Mouse (Mus musculus): Measurements from ENCODE around the gene Tmem38b. TPM values are rescaled to one million over a fixed set of nuclear protein-coding genes. Genes with fewer than 3 reads are reported as not detected.

Tmem38b gene
- polyA plus RNA-seq, 1 experiment from 2014 or later: 7.3 TPM

DNA sequence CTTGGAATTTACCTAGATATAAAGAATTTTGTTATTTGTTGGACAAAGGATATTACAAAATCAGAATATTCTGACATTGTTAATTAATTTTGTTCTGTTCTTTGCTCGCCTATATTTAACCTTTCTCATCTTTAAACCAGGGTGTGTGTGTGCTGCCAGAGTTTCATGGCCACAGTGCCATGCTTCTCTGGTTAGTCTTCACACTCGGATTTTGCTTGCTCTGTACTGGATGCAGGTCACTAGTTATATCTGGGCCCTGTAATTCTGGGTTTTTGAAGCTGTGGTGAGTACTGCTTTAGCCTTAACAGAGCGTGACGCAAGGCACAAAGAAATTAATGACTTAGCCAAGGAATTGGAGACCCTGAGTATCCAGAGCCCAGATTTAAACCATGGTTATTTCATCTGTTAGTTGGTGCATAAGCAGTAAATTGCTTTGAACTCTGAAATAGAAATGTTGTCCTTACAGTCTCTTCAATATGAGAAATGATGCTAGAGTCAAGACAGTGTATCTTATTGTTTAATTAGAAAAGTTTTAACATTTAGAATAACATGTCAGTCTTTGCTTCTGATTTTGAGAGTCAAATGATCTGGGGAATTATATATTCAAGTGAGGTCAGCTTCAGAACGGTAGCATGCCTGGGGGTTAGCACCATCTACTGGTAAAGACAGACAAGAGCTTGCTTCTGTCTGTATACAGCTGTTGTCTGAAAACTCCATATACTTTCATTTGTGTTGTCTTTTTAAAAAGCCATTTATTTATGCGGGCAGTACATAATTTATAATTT, 19.2 kb downstream of the Tmem38b start:
- Histone ChIP-seq H3K27ac (ENCODE audit: low read depth, low read length) (no peak overlapping the region), H3K4me1 (ENCODE audit: control insufficient read depth, insufficient read depth, low read length) (no peaks in the 10 kb centered on the region), H3K9me3 (ENCODE audit: control insufficient read depth, low read length) (no peaks in the 10 kb centered on the region), H3K4me2 (ENCODE audit: low read depth, low read length) (no peak overlapping the region), H3K27me3 (ENCODE audit: control insufficient read depth, insufficient read depth, low read length) (no peaks in the 10 kb centered on the region), H3K4me3 (ENCODE audit: low read depth, low read length) (no peak overlapping the region), H3K36me3 (ENCODE audit: control insufficient read depth, insufficient read depth, low read length) (no peaks in the 10 kb centered on the region), H3K9ac (replicated peaks; ENCODE audit: low read depth, low read length) (no peak overlapping the region)
- 48% methylated on average over 6 of the region's 6 CpGs for WGBS
- ATAC-seq (ENCODE audit: low read depth): peak; percentile 81; the same call in 1 of the 2 replicates

DNA sequence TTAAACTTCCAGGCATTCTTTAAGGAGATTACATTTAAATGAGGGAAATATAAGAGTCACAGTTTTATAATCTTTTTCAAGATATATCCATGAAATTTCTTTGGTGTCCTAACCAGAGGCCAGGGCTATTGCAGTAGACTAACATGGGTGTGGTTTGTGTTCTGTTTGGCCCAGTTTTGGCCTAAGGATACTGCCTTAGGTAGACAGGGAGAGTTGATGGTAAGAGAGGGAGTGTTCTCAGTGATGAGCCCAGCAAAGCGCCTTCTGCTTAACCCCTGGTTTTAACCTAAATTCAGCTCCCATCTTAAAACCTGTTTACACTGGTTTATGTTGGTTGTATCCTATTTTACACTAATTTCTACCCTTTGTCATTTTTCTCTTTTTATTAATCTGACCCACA, 19.8 kb downstream of the Tmem38b start:
- Histone ChIP-seq H3K27ac (ENCODE audit: low read depth, low read length) (no peak overlapping the region), H3K4me1 (ENCODE audit: control insufficient read depth, insufficient read depth, low read length) (no peaks in the 10 kb centered on the region), H3K4me2 (ENCODE audit: low read depth, low read length) (no peak overlapping the region), H3K36me3 (ENCODE audit: control insufficient read depth, insufficient read depth, low read length) (no peaks in the 10 kb centered on the region), H3K4me3 (ENCODE audit: low read depth, low read length) (no peak overlapping the region), H3K9me3 (ENCODE audit: control insufficient read depth, low read length) (no peaks in the 10 kb centered on the region), H3K9ac (replicated peaks; ENCODE audit: low read depth, low read length) (no peak overlapping the region), H3K27me3 (ENCODE audit: control insufficient read depth, insufficient read depth, low read length) (no peaks in the 10 kb centered on the region)
- ATAC-seq (ENCODE audit: low read depth): no peak
- WGBS: 86% methylated on average over 1 of the region's 1 CpGs

DNA sequence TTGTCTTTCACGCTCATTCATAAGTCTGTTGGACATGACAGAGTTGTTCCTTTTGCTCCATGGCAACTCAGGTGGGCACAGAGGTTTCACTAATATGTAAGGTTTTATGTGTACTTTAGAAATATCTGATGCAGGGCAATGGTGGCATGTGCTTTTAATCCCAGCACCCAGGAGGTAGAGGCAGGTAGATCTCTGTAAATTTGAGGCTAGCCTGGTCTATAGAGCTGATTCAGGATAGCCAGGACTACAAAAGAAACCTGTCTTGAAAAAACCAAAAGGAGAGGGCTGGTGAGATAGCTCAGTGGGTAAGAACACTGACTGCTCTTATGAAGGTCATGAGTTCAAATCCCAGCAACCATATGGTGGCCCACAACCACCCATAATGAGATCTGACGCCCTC, 20.5 kb downstream of the Tmem38b start:
- H3K4me3 ChIP-seq (ENCODE audit: low read depth, low read length): no peak overlapping the region
- no peak overlapping the region for H3K9ac ChIP-seq (replicated peaks; ENCODE audit: low read depth, low read length)
- WGBS: 70% methylated on average over 2 of the region's 2 CpGs
- H3K27me3 ChIP-seq (ENCODE audit: control insufficient read depth, insufficient read depth, low read length): no peaks in the 10 kb centered on the region
- no peak for ATAC-seq (ENCODE audit: low read depth)
- H3K27ac ChIP-seq (ENCODE audit: low read depth, low read length): no peak overlapping the region
- peaks cover 2% of the 10 kb centered on the region; the same call in 1 of the 2 replicates for H3K36me3 ChIP-seq (ENCODE audit: control insufficient read depth, insufficient read depth, low read length)
- no peaks in the 10 kb centered on the region for H3K4me1 ChIP-seq (ENCODE audit: control insufficient read depth, insufficient read depth, low read length)
- H3K9me3 ChIP-seq (ENCODE audit: control insufficient read depth, low read length): no peaks in the 10 kb centered on the region
- no peak overlapping the region for H3K4me2 ChIP-seq (ENCODE audit: low read depth, low read length)

DNA sequence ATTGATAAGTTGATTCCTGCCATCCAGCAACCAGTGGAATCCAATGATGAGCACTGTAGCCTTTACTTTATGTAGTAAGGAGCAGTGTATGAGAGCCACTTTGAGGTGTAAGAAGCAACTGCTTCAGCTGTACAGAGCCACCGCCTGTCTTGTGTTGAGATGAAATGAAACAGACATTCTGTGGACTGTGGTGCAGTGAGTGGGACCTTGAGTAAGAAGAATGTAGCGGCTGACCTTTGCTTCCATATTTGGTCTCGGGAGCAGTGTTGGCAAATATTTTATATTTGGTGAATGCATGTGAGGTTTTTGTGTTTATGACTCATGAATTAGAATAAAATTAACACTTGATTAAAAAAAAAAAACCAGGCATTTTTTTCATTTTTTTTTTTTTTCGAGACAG, 21.7 kb downstream of the Tmem38b start:
- no peak overlapping the region for H3K27ac ChIP-seq (ENCODE audit: low read depth, low read length)
- no peak overlapping the region for H3K9ac ChIP-seq (replicated peaks; ENCODE audit: low read depth, low read length)
- no peaks in the 10 kb centered on the region for H3K27me3 ChIP-seq (ENCODE audit: control insufficient read depth, insufficient read depth, low read length)
- H3K9me3 ChIP-seq (ENCODE audit: control insufficient read depth, low read length): no peaks in the 10 kb centered on the region
- no peak overlapping the region for H3K4me2 ChIP-seq (ENCODE audit: low read depth, low read length)
- ATAC-seq (ENCODE audit: low read depth): no peak
- peaks cover 3% of the 10 kb centered on the region; the same call in 1 of the 2 replicates for H3K36me3 ChIP-seq (ENCODE audit: control insufficient read depth, insufficient read depth, low read length)
- 95% methylated on average over 4 of the region's 4 CpGs for WGBS
- no peak overlapping the region for H3K4me3 ChIP-seq (ENCODE audit: low read depth, low read length)
- H3K4me1 ChIP-seq (ENCODE audit: control insufficient read depth, insufficient read depth, low read length): no peaks in the 10 kb centered on the region

DNA sequence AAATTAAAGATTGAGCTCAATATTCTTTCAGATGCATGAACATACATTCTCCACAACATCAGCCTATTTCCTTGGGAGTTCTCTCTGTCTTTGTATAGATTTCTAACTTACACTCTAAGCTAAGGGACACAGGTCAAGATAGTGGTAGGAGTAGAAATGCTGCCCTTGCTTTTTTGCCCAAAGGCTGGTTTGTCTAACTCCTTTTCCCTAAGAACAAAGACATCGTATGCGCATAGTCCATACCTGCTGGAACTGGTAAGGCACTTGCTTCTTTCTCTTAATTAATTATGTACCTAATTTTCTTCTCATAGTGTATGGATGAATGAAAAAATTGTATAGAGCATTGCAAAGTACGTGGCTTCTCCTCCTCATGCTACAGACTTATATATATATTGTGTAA, 22.5 kb downstream of the Tmem38b start:
- 95% methylated on average over 3 of the region's 3 CpGs for WGBS
- no peak for ATAC-seq (ENCODE audit: low read depth)
- Histone ChIP-seq H3K27ac (ENCODE audit: low read depth, low read length) (no peak overlapping the region), H3K4me1 (ENCODE audit: control insufficient read depth, insufficient read depth, low read length) (no peaks in the 10 kb centered on the region), H3K4me2 (ENCODE audit: low read depth, low read length) (no peak overlapping the region), H3K9ac (replicated peaks; ENCODE audit: low read depth, low read length) (no peak overlapping the region), H3K36me3 (ENCODE audit: control insufficient read depth, insufficient read depth, low read length) (peaks cover 3% of the 10 kb centered on the region; the same call in 1 of the 2 replicates), H3K27me3 (ENCODE audit: control insufficient read depth, insufficient read depth, low read length) (no peaks in the 10 kb centered on the region), H3K9me3 (ENCODE audit: control insufficient read depth, low read length) (no peaks in the 10 kb centered on the region), H3K4me3 (ENCODE audit: low read depth, low read length) (no peak overlapping the region)

DNA sequence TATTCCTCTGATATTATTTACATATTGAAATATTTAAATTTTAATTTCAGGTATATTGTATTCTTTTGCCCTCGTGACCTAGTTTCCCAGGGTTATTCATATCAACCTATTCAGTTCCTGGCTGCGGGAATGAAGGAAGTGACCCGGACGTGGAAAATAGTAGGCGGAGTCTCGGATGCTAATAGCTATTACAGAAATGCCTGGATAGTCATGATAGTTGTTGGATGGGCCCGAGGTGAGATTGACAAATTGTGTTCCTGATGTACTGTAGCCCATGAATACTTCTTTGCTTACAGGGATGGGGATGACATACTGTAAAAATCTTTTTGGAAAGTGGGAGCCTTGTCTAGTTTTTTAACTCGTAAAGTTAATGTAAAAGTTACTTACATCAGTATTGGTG, 23.0 kb downstream of the Tmem38b start:
- no peaks in the 10 kb centered on the region for H3K27me3 ChIP-seq (ENCODE audit: control insufficient read depth, insufficient read depth, low read length)
- WGBS: 91% methylated on average over 8 of the region's 8 CpGs
- no peaks in the 10 kb centered on the region for H3K4me1 ChIP-seq (ENCODE audit: control insufficient read depth, insufficient read depth, low read length)
- ATAC-seq (ENCODE audit: low read depth): no peak
- H3K9me3 ChIP-seq (ENCODE audit: control insufficient read depth, low read length): no peaks in the 10 kb centered on the region
- H3K27ac ChIP-seq (ENCODE audit: low read depth, low read length): no peak overlapping the region
- H3K9ac ChIP-seq (replicated peaks; ENCODE audit: low read depth, low read length): no peak overlapping the region
- H3K4me2 ChIP-seq (ENCODE audit: low read depth, low read length): no peak overlapping the region
- no peak overlapping the region for H3K4me3 ChIP-seq (ENCODE audit: low read depth, low read length)
- H3K36me3 ChIP-seq (ENCODE audit: control insufficient read depth, insufficient read depth, low read length): peaks cover 3% of the 10 kb centered on the region; the same call in 1 of the 2 replicates

DNA sequence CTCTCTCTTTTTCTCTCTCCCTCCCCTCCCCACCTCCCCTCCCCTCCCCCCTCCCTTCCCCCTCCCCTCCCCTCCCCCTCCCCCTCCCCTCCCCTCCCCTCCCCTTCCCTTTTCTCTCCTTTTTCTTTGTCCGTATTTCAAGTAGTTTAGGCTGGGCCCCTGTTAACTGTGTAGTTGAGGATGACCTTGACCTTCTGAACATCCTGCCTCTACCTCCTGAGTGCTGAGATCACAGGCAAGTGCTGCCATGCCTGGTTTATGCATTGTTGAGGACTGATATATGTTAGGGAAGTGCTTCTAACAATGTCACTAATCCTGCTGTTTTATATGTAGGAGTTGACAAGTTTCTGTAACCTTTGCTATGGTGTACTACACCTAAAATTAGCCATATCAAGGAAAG, 24.0 kb downstream of the Tmem38b start:
- WGBS: no CpG with 5 or more reads among the region's 1 CpGs
- Histone ChIP-seq H3K27ac (ENCODE audit: low read depth, low read length) (no peak overlapping the region), H3K4me1 (ENCODE audit: control insufficient read depth, insufficient read depth, low read length) (no peaks in the 10 kb centered on the region), H3K9me3 (ENCODE audit: control insufficient read depth, low read length) (no peaks in the 10 kb centered on the region), H3K9ac (replicated peaks; ENCODE audit: low read depth, low read length) (no peak overlapping the region), H3K36me3 (ENCODE audit: control insufficient read depth, insufficient read depth, low read length) (peaks cover 3% of the 10 kb centered on the region; the same call in 1 of the 2 replicates), H3K4me3 (ENCODE audit: low read depth, low read length) (no peak overlapping the region), H3K4me2 (ENCODE audit: low read depth, low read length) (no peak overlapping the region), H3K27me3 (ENCODE audit: control insufficient read depth, insufficient read depth, low read length) (no peaks in the 10 kb centered on the region)
- no peak for ATAC-seq (ENCODE audit: low read depth)

DNA sequence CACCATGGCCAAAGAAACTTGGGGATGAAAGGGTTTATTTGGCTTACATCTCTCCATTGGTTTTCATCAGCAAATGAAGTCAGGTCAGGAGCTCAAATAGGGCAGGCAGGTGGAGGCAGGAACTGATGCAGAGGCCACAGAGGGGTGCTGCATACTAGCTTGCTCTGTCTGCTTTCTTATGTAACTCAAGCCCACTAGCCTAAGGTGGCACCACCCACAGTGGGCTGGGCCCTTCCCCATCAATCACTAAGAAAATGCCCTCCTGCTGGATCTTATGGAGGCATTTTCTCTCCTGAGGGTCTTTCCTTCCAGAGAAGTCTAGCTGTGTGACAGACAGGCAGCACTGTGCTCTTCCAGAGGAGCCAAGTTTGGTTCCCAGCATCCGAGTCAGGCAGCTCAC, 27.5 kb downstream of the Tmem38b start:
- WGBS: 50% methylated on average over 1 of the region's 1 CpGs
- H3K4me2 ChIP-seq (ENCODE audit: low read depth, low read length): no peak overlapping the region
- no peak overlapping the region for H3K4me3 ChIP-seq (ENCODE audit: low read depth, low read length)
- H3K9me3 ChIP-seq (ENCODE audit: control insufficient read depth, low read length): no peaks in the 10 kb centered on the region
- no peak overlapping the region for H3K27ac ChIP-seq (ENCODE audit: low read depth, low read length)
- H3K27me3 ChIP-seq (ENCODE audit: control insufficient read depth, insufficient read depth, low read length): no peaks in the 10 kb centered on the region
- H3K9ac ChIP-seq (replicated peaks; ENCODE audit: low read depth, low read length): no peak overlapping the region
- peaks cover 3% of the 10 kb centered on the region; the same call in 1 of the 2 replicates for H3K36me3 ChIP-seq (ENCODE audit: control insufficient read depth, insufficient read depth, low read length)
- no peaks in the 10 kb centered on the region for H3K4me1 ChIP-seq (ENCODE audit: control insufficient read depth, insufficient read depth, low read length)
- ATAC-seq (ENCODE audit: low read depth): no peak

DNA sequence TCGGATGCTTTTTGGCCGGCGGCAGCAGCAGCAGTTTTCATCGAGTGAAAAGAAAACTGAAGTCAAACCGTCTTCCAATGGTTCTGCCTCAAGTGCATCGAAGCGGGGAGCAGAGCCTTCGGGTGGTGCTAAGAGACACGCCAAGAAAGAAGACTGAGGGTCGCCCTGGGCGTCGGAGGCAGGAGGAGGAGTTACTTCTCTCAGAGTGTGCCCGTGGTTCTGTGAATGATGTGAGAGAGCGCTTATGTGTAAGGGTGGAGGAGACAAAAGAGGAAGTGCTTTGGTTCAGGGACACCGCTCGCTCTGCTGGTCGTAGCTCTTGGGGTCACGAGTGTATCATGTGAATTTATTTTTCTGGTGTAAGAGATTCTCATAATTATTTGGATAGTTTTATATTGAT, 34.1 kb downstream of the Tmem38b start:
- H3K27ac ChIP-seq (ENCODE audit: low read depth, low read length): no peak overlapping the region
- H3K27me3 ChIP-seq (ENCODE audit: control insufficient read depth, insufficient read depth, low read length): no peaks in the 10 kb centered on the region
- no peak overlapping the region for H3K4me2 ChIP-seq (ENCODE audit: low read depth, low read length)
- H3K36me3 ChIP-seq (ENCODE audit: control insufficient read depth, insufficient read depth, low read length): no peaks in the 10 kb centered on the region
- WGBS: 42% methylated on average over 18 of the region's 18 CpGs
- no peak overlapping the region for H3K9ac ChIP-seq (replicated peaks; ENCODE audit: low read depth, low read length)
- ATAC-seq (ENCODE audit: low read depth): no peak
- no peaks in the 10 kb centered on the region for H3K9me3 ChIP-seq (ENCODE audit: control insufficient read depth, low read length)
- no peaks in the 10 kb centered on the region for H3K4me1 ChIP-seq (ENCODE audit: control insufficient read depth, insufficient read depth, low read length)
- H3K4me3 ChIP-seq (ENCODE audit: low read depth, low read length): no peak overlapping the region

Data from neural tube, embryonic 14.5 days (tissue).